Mouse (Mus musculus) ES-E14 (cell line): ENCODE data around the gene Fbxl17.

Experiments
- CHD2 ChIP-seq: IDR thresholded peaks from 2 replicates; pipeline ENCODE4 v1.6.1; 2014; ENCODE audit warnings: mild to moderate bottlenecking, low read depth, low read length, inconsistent platforms
- MAFK ChIP-seq: IDR thresholded peaks from 2 replicates; pipeline ENCODE4 v1.6.1; 2014; ENCODE audit warnings: mild to moderate bottlenecking, low read depth, low read length, inconsistent platforms; ENCODE audit not compliant: insufficient read depth
- ZC3H11A ChIP-seq: IDR thresholded peaks from 2 replicates; pipeline ENCODE4 v1.6.1; 2012; ENCODE audit warnings: low read depth, mild to moderate bottlenecking, inconsistent platforms, low read length, borderline replicate concordance

- no peak for TF ChIP-seq ZC3H11A
- no peak for TF ChIP-seq MAFK
- no peak for TF ChIP-seq CHD2
Measured at GRCm38 (mm10) chr17:63462512-63462911, 37.3 kb downstream of the Fbxl17 start.
